Mouse (Mus musculus): Measurements from ENCODE around the gene Eme2. TPM values are rescaled to one million over a fixed set of nuclear protein-coding genes. Genes with fewer than 3 reads are reported as not detected.

The Eme2 gene
- polyA plus RNA-seq, 1 experiment, result 55.3 TPM

- TF ChIP-seq CTCF (IDR thresholded peaks at IDR 0.05; ENCODE audit: borderline replicate concordance, control insufficient read depth, extremely low read depth, insufficient read depth, low read length, poor library complexity) (no peak), POLR2A (IDR thresholded peaks at IDR 0.05; ENCODE audit: control insufficient read depth, extremely low read depth, insufficient read depth, low read length, poor library complexity) (no peak)
- no peak for DNase-seq
- H3K27ac ChIP-seq (ENCODE audit: control insufficient read depth, insufficient read depth, low read length), result no peak overlapping the region
- no peaks in the 10 kb centered on the region for H3K36me3 ChIP-seq (ENCODE audit: control insufficient read depth, insufficient read depth, low read length)
- peaks cover 7% of the 10 kb centered on the region for H3K4me1 ChIP-seq (replicated peaks; ENCODE audit: control insufficient read depth, insufficient read depth, low read length)
- no peaks in the 10 kb centered on the region for H3K27me3 ChIP-seq (ENCODE audit: control insufficient read depth, insufficient read depth, low read length)
- no peak overlapping the region for H3K4me3 ChIP-seq (ENCODE audit: control insufficient read depth, insufficient read depth, low read length)
Measured at GRCm38 (mm10) chr17:24935666-24936065, 40.8 kb upstream of the Eme2 start.

DNA sequence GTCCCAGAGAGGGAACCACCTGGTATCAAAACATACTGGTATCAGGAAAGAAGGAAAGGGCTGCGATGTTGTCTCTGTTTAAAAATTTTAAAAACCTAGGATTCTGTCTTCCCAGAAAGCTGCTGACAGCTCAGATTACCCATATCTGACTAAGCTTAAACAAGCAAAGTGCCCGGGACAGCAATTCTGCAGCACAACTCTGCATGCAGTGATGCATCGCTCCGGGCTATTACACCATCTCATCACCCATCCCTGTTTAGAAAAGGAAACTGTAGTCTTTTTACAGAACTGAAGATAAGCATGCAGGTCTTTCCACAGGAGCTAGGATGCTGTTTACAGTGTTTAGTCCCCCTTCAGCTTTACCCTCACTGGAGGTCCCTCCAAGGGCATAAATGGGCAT, 40.0 kb upstream of the Eme2 start:
- 90% methylated on average over 4 of the region's 4 CpGs for WGBS
- no peak for DNase-seq
- Histone ChIP-seq H3K27ac (ENCODE audit: control insufficient read depth, insufficient read depth, low read length) (no peak overlapping the region), H3K4me1 (replicated peaks; ENCODE audit: control insufficient read depth, insufficient read depth, low read length) (peaks cover 7% of the 10 kb centered on the region), H3K36me3 (ENCODE audit: control insufficient read depth, insufficient read depth, low read length) (no peaks in the 10 kb centered on the region), H3K27me3 (ENCODE audit: control insufficient read depth, insufficient read depth, low read length) (no peaks in the 10 kb centered on the region), H3K4me3 (ENCODE audit: control insufficient read depth, insufficient read depth, low read length) (no peak overlapping the region)
- TF ChIP-seq POLR2A (IDR thresholded peaks at IDR 0.05; ENCODE audit: control insufficient read depth, extremely low read depth, insufficient read depth, low read length, poor library complexity) (no peak), CTCF (IDR thresholded peaks at IDR 0.05; ENCODE audit: borderline replicate concordance, control insufficient read depth, extremely low read depth, insufficient read depth, low read length, poor library complexity) (no peak)

DNA sequence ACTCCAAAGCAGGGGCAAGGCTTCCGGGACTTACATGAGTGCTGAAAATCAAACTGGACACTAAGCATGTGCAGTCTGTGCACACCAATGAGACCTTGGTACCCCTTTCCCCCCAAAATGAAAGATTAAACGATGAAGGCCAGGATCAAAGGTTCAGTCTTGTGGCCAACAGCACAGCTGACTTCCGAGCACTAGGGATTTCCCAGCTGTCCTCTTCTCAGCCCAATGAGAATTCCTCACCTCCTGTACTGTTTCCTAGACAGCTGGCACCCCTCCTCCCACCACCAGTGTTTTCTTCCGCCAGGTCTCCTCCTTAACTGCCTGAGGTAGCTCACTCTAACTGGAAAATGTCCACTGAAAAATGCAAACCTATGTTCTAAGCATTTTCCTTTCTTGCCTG, 38.3 kb upstream of the Eme2 start:
- 90% methylated on average over 4 of the region's 4 CpGs for WGBS
- H3K4me3 ChIP-seq (ENCODE audit: control insufficient read depth, insufficient read depth, low read length), result no peak overlapping the region
- TF ChIP-seq POLR2A (IDR thresholded peaks at IDR 0.05; ENCODE audit: control insufficient read depth, extremely low read depth, insufficient read depth, low read length, poor library complexity) (no peak), CTCF (IDR thresholded peaks at IDR 0.05; ENCODE audit: borderline replicate concordance, control insufficient read depth, extremely low read depth, insufficient read depth, low read length, poor library complexity) (no peak)
- no peaks in the 10 kb centered on the region for H3K36me3 ChIP-seq (ENCODE audit: control insufficient read depth, insufficient read depth, low read length)
- no peak for DNase-seq
- peaks cover 7% of the 10 kb centered on the region for H3K4me1 ChIP-seq (replicated peaks; ENCODE audit: control insufficient read depth, insufficient read depth, low read length)
- no peaks in the 10 kb centered on the region for H3K27me3 ChIP-seq (ENCODE audit: control insufficient read depth, insufficient read depth, low read length)
- no peak overlapping the region for H3K27ac ChIP-seq (ENCODE audit: control insufficient read depth, insufficient read depth, low read length)

- Histone ChIP-seq H3K4me1 (replicated peaks; ENCODE audit: control insufficient read depth, insufficient read depth, low read length) (peaks cover 7% of the 10 kb centered on the region), H3K27ac (ENCODE audit: control insufficient read depth, insufficient read depth, low read length) (no peak overlapping the region), H3K27me3 (ENCODE audit: control insufficient read depth, insufficient read depth, low read length) (no peaks in the 10 kb centered on the region), H3K36me3 (ENCODE audit: control insufficient read depth, insufficient read depth, low read length) (peaks cover 3% of the 10 kb centered on the region; the same call in 1 of the 2 replicates), H3K4me3 (ENCODE audit: control insufficient read depth, insufficient read depth, low read length) (no peak overlapping the region)
- no peak for DNase-seq
- TF ChIP-seq POLR2A (IDR thresholded peaks at IDR 0.05; ENCODE audit: control insufficient read depth, extremely low read depth, insufficient read depth, low read length, poor library complexity) (no peak), CTCF (IDR thresholded peaks at IDR 0.05; ENCODE audit: borderline replicate concordance, control insufficient read depth, extremely low read depth, insufficient read depth, low read length, poor library complexity) (no peak)
- WGBS, result 90% methylated on average over 4 of the region's 4 CpGs
Measured at GRCm38 (mm10) chr17:24932431-24932830, 37.5 kb upstream of the Eme2 start.

DNA sequence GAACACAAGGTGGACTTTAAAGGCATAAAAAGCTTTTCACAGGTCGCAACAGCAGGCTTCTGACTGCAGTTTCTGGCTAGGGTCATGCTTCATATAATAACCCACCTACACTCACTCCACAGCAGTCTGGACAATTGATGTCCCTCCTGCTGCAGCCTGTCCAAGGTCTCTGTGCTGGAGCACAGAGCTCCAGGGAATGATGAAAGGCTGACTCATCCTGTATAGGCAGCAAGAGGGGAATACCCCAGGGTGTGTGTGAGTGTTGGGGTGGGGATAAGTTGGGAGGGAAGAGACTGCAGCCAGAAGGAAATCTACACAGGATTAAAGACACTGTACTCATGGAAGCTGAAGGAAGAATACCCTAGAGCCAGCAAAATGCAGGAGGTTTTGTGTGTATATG, 34.6 kb upstream of the Eme2 start:
- TF ChIP-seq CTCF (IDR thresholded peaks at IDR 0.05; ENCODE audit: borderline replicate concordance, control insufficient read depth, extremely low read depth, insufficient read depth, low read length, poor library complexity), result no peak
- no peak for TF ChIP-seq POLR2A (IDR thresholded peaks at IDR 0.05; ENCODE audit: control insufficient read depth, extremely low read depth, insufficient read depth, low read length, poor library complexity)
- Histone ChIP-seq H3K27ac (ENCODE audit: control insufficient read depth, insufficient read depth, low read length) (no peak overlapping the region), H3K27me3 (ENCODE audit: control insufficient read depth, insufficient read depth, low read length) (no peaks in the 10 kb centered on the region), H3K36me3 (ENCODE audit: control insufficient read depth, insufficient read depth, low read length) (peaks cover 16% of the 10 kb centered on the region), H3K4me3 (ENCODE audit: control insufficient read depth, insufficient read depth, low read length) (no peak overlapping the region), H3K4me1 (replicated peaks; ENCODE audit: control insufficient read depth, insufficient read depth, low read length) (no peaks in the 10 kb centered on the region)
- 100% methylated on average over 1 of the region's 1 CpGs for WGBS
- DNase-seq, result no peak

- 95% methylated on average over 1 of the region's 1 CpGs for WGBS
Measured at GRCm38 (mm10) chr17:24923246-24923645, 28.4 kb upstream of the Eme2 start.

DNA sequence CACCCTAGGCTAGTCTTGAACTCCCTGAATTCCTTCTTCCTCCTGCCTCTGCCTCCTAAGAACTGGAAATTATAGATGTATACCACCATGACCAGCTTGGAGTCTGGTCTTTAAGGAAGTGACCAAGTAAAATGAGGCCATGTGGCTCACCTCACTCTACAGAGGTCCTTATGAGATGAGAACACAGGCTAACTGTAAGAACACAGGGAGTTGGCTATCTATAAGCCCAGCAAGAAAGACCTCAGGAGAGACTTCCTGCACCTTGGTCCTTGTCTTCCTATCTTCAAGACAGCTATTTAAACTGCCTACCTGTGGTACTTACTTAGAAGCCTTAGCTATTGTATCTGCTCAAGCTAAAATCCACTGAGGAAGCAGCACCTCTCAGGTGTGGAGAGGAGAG, 19.1 kb upstream of the Eme2 start:
- Histone ChIP-seq H3K4me1 (replicated peaks; ENCODE audit: control insufficient read depth, insufficient read depth, low read length) (no peaks in the 10 kb centered on the region), H3K36me3 (ENCODE audit: control insufficient read depth, insufficient read depth, low read length) (peaks cover 71% of the 10 kb centered on the region), H3K27ac (ENCODE audit: control insufficient read depth, insufficient read depth, low read length) (no peak overlapping the region), H3K27me3 (ENCODE audit: control insufficient read depth, insufficient read depth, low read length) (no peaks in the 10 kb centered on the region), H3K4me3 (ENCODE audit: control insufficient read depth, insufficient read depth, low read length) (no peak overlapping the region)
- TF ChIP-seq CTCF (IDR thresholded peaks at IDR 0.05; ENCODE audit: borderline replicate concordance, control insufficient read depth, extremely low read depth, insufficient read depth, low read length, poor library complexity), result no peak
- no peak for TF ChIP-seq POLR2A (IDR thresholded peaks at IDR 0.05; ENCODE audit: control insufficient read depth, extremely low read depth, insufficient read depth, low read length, poor library complexity)
- no peak for DNase-seq

More at GRCm38 (mm10) chr17:24923246-24923645, 28.4 kb upstream of the Eme2 start:
- H3K4me3 ChIP-seq (ENCODE audit: control insufficient read depth, insufficient read depth, low read length), result no peak overlapping the region
- H3K36me3 ChIP-seq (ENCODE audit: control insufficient read depth, insufficient read depth, low read length), result peaks cover 62% of the 10 kb centered on the region
- no peak overlapping the region for H3K27ac ChIP-seq (ENCODE audit: control insufficient read depth, insufficient read depth, low read length)
- DNase-seq, result no peak
- H3K27me3 ChIP-seq (ENCODE audit: control insufficient read depth, insufficient read depth, low read length), result no peaks in the 10 kb centered on the region
- no peaks in the 10 kb centered on the region for H3K4me1 ChIP-seq (replicated peaks; ENCODE audit: control insufficient read depth, insufficient read depth, low read length)
- TF ChIP-seq POLR2A (IDR thresholded peaks at IDR 0.05; ENCODE audit: control insufficient read depth, extremely low read depth, insufficient read depth, low read length, poor library complexity) (no peak), CTCF (IDR thresholded peaks at IDR 0.05; ENCODE audit: borderline replicate concordance, control insufficient read depth, extremely low read depth, insufficient read depth, low read length, poor library complexity) (no peak)

Data from thymus, adult 2 months (tissue).